Mouse (Mus musculus): ENCODE measurements around the gene Hoxb6.
A peak's percentile ranks its signal among the peaks of the same experiment; 100 is the strongest.

Gene Hoxb6

DNA sequence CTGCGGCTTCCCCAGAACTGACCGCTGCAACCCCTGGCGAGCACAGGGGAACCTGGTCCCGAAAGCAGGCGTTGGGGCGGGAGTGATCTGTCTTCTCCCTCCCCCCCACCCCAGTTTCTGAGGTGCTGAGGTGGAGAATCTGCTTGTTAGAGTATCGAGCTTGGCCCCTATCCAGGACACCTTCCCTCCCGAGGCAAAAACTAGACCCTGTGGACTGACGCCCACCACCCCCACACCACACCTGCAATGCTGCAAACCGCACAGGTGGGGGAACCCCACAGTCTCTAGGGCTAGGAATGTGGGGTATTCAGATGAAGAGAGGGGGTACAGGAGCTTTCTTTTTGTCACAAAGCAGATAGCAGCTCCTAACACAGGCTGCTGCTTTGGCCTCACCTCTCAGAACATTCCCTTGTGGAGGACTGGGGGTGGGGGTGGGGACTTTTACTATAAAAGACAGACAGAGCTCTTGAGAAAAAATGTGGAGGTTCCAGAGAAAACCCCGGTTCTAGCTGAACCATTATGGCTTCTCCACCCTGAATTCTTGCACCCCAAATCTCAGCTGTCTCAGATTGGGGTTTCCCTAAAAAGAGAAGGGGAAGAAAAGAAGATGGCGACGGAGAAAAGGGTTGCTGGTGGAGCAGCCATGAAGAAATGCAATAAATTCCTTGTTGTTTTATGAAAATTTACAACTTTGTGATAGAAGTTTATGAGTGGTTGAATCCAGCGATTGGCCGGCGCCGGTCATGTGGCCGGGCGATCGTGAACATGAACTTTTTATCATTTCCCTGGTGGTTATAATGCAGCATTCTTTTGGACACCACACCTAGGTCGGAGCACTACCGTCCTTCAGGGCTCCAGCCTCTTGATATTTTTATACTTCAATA, at the start of gene Hoxb6:
Gene Hoxb6, plus strand, starts transcription at position 796 of the 884 bp plus-strand sequence.
- DNase-seq: no peak

DNA sequence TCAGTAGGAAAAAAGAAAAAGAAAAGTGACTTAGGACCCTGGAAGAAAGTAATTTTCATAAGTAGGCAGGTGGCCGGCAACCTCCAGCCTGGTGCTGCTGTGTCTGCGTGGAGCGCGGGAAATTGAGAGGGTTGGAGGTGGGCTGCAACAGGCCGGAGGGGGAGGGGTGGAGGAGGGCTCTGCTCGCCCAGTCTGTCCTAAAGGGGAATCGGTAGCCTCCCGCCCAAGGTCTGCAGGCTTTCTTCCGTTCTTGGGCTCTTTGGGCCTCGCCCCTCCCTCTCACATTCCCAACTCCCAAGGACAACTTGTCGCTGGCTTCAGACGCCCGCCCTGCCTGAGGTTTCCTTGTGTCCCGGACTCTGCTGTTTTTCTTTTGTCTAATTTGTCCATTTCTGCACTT, 41.4 kb upstream of the Hoxb6 start:
- DNase-seq: no peak

DNA sequence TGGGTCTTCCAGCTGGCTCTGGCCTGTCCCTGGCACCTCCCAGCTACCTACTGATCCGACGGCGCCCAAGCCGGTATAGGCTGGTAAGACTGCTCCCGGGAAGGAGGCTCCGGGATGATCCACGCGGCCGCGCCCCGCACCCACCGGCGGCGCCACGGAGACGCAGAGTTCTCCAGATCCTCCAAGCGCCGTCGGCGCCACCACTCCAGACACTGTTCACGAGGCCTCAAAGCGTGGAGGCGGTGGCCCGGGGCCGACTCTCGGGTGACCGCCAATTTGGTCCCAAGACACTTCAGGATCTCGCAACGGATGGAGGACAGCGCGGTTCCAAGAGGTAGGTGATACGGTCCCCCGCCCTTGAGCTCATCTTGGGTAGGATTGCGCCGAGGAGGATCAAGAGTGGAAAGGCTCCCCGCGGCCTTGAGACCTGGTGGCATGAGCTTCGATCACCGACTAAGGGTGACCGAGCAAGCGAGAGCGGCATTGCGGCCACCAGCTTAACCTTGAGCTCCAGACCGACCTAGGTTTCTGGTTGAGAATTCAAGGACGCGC, 40.7 kb upstream of the Hoxb6 start:
- DNase-seq: no peak

DNA sequence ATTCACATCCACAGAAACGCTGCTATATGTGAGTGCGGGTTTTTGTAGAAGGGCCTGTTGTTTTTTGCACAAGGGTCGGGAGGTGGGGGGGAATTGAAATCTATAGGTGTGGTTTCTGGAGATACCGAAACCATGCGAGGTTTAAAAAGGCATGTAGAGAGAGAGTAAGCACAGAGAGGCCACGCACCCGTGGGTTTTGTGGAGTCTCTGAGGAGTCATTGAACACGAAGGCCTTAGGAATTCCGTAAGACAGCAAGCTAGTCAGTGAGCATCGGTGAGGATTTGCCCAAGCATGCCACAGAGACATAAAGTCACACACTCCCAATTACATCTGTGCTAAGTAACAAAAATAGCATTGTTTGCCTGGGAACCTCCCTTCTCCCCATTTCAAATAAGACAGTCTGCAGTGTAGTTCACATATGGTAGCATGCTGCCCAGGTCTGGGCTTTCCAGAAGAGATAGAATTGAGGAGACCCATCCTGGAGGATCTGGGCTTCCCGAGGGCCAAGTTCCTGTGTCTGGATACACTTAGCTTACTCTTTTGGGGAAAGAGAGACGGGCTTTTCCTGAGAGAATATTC, 39.6 kb upstream of the Hoxb6 start:
- no peak for DNase-seq

DNA sequence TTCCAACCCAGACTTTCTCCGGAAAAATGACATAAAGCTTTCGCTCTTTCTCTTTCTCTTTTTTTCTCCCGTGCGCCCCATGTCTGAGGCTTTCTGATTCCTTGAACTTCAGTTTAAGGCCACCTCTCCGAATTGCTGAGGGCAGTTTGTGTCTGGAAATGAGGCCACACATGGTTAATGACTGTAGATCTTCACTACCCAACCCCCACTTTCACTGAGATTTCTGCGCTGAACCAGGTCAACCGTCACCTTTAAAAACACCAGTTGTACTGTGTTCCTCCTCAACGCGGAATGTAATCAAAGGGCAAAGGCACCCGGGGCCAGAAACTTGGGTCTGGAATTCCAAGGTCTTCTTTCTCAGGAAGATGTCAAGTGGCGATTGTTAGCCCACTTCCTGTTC, 38.1 kb upstream of the Hoxb6 start:
- no peak for DNase-seq

DNA sequence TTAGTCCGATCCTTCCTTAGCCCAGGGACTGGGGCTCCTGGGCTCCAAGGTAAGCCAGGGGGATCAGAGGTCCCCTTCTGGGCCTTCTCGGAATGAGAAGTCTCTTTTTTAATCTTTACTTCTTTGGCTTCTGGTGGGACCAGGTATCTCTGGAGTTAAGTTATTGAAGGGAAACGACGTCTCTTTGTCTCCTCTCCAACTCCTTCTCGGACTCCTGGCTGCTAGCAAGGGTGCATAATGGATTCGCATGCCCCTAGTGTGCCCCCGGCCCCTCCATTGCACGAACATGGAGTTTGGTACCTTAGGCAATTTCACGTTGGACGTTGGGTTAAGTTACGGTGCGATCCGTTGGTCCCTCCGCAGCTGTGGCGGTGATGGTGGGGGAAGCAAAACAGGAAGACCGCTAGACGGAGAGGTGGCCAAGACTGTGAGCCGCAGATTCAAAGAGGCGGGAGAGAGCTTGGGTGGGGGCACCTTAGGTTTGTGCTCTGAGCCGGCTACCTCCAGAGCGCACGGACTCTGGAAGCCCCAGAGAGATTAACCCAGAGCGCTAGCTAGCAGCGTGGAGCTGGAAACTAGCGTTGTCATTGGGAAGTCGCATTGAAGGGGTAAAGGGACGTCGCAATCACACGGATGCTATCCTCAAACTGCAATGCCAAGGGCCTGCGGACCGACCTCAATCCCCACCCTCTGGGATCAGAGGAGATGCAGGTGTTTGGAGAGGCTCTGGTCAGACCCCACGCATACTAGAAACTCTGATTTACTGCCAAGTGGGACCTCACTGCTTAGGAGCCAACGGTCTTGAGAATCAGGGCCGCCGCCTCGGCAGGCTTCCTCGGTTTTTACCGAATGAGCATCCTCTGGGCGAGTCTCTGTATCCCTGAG, 36.9 kb upstream of the Hoxb6 start:
- no peak for DNase-seq

DNA sequence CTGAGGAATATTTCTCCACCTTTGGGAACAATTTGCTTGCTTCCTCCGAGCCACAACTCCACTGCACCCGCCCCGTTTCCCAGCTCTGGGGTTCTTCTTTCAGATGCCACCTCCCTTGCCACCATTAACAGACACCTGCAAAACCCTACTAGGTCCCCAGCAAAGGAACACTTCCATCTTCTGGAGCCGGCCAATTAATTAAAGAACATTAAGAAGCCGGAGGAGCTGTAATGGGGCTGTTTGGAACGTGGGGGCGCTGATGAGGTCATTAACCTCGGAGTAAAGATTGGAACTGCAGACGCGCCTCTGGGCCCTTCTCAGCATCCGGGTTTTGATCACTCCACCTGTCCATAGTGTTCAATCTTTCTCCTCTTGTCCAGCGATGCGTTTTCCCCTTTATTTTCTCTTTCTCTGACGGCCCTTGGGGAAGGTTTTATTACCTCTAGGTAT, 36.3 kb upstream of the Hoxb6 start:
- DNase-seq: no peak

DNA sequence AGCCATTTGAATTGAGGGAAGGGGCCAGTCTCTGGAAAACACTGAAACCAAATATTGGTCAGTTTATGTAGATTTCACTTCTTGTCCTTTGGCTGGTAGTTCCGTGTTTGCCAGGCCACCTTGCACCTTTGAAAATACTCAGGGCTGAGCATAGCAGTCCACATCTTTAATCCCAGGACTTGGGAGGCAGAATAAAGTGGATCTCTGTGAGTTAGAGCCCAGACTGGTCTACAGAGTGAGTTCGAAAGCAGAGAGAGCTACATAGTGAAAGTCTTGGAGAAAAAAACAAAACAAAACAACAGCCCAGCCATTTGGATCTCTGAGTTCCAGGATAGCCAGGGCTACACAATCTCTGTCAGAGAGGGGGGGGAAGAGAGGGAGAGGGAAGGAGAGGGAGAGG, 35.1 kb upstream of the Hoxb6 start:
- no peak for DNase-seq

DNA sequence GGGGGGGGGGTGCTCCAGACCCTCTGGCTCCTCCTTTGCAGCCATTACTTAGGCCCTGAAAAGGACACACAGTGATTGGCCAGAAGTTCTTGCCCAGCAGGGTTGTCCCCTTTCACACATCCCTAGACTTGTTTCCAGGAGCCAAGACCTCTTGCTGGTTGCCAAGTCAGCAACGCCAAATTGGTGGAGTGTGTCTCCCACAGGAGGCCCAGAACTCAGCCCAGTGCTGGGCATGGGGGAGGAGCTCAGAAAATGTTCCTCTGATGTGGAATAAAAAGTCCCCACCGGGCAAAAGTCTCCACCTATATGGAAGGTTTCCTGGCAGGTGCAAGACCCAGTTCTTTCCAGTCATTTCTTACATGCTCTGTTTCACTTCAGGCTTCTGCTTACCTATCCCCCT, 33.2 kb upstream of the Hoxb6 start:
- DNase-seq: no peak

DNA sequence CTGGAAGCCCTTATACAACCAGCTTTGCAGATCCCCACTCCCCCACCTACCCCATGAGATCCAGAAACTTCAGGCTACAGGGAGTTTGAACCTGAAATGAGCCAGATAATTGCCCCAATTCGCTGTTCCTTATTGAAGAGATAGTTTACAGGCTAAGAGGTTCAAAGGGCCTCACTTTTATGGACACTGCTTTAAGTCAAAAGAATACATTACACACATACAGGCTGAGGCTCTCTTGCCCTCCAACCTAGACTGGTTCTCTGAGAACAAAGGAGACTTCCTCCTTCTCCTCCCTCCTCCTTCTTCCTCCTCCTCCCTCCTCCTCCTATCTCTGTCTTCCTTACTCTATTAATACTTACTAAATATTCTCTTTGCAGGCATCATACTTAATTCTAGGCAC, 32.8 kb upstream of the Hoxb6 start:
- DNase-seq: no peak

DNA sequence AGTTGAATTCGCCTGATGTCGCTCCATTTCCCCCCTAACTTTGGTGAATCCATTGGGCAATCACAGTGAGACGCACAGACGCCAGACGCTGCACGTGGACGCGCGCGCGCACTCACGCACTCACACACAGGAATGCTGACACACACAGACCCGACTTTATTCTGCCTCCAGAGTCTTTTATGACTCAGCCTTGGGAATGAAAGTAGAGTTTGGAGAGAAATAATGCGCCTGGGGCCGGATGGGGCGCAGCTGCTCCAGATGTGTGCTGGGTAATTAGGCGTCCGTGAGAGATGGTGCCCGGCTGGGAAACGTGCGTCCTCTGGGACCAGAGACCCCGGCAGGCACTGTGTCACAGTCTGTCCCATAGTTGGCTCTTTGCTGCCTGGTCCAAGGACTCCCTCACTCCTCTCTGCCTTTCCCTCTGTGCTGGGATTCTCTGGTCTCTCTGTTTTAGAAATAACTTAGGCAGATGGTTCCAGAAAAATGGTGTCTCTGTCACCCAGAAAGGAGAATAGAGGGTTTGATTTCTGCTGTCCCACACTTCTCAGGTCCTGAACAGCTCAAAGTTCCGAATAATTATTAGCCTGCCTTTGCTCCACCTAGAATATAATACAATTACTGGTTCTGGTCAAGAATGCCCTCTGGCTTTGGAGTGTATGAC, 31.8 kb upstream of the Hoxb6 start:
- DNase-seq: no peak

DNA sequence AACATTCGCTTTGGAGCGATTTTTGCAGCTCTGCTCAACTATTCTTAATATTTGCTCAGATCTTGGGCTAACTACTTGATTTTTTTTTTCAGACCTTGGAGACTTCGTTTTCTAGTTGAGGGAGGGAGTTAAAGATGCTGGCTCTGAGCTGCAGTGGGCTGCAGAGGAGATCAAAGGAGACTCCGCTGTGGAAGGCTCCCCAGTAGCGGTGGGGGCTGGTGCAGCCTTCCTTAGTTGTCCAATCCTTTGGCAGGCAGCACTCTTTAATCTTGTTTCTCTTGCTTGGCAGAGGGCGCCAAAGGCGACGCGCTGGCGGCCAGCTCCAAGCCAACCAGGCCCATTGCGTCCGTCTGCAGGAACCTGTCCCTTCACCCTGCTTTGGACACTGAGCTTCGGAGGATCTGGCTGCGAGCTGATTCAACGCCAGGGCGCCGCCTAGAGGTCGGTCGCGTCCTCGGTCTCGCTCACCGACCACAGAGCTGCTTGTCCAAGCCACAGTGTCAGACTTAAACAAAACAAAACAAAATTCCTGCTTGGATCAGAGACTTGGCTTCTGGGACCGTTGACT, 30.9 kb upstream of the Hoxb6 start:
- peak; percentile 90 for DNase-seq

DNA sequence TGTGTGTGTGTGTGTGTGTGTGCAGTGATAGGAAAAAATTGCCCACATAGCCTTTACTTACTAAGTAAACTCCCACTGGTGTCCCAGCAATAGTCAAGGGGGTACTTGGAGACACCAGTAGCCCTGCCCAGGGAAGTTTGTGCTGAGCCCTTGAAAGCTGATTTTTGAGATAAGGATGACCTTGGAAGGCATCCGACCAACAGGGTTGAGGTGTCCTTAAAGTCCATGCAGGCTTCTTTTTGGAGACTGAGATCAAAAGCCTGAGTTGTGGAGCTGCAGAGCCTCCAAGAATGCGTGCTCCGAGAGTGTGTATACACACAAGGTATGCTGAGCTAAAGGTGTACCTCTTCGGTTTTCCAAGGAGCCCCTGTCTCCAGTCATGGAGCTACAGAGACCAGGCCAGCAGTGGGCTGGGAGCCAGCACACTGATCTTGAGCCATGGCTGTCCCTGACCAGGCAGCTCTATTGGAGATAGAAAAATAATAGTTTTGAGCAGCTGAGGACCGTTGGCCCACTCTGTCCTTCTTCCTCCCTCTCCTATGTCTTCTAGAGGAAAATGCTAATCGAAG, 29.9 kb upstream of the Hoxb6 start:
- no peak for DNase-seq

DNA sequence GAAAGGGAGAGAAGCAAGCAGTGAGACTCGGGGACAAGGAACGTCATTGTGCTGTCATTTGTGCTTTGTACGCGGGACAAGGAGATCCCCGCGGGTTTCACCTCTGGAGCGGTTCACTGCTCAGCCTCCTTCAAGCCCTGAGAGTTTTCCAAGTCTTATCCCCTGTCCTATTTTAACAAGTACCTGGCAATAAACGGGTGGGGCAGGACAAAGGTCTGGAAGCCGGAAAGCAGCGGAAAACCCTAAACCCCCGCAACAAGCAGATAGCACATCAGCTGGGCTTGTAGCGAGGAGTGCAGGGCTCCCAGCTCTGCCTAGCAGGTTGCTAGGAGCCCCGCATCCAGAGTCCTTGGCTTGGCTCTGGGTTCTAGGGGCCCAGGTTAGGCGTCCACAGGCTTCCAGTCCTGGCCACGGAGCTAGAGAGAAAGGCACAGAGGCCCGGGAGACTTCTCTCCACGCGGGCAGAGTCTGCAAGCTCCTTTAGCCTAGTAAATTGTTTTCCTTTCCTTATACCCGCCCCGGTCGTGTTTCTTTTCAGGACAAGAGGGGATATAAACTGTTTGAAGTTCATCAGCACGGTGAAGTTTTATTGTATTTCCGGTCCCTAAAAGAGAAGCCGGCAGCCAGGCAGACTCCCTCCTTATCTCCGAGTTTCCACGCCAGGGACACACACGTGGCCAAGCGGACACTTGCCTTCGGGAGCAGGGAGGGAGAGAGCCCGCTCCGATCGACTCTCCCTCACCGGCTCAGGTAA, 28.5 kb upstream of the Hoxb6 start:
- no peak for DNase-seq

DNA sequence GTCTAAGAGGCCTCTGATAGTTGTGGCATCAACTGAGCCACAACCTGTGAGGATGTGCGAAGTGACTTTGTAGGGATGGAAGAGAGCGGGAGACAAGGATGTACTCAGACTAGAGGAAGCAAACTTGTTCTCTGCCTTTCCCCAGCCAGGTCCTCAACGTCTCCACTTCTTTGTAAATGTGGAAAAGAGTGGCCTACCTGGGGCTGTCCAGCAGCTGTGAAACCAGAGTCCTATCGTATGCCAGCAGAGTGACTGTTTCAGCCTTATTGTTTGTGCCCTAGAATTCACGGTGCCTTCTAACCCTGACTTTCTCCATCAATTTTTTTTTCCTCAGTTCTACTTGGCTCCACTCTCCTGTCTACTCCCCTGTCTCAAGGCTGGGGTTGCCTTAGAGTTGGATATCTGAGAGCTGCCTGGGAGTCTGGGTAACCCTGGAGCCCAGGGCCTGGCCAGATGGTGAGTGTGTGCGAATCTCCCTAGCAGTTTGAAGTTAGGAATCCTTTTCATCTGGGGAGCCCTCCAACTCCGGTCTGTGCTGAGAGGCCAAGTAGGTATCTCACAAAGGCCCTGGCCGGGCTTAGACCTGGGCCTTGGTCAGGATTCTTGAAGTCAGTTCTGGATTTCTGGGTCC, 27.8 kb upstream of the Hoxb6 start:
- DNase-seq: no peak

DNA sequence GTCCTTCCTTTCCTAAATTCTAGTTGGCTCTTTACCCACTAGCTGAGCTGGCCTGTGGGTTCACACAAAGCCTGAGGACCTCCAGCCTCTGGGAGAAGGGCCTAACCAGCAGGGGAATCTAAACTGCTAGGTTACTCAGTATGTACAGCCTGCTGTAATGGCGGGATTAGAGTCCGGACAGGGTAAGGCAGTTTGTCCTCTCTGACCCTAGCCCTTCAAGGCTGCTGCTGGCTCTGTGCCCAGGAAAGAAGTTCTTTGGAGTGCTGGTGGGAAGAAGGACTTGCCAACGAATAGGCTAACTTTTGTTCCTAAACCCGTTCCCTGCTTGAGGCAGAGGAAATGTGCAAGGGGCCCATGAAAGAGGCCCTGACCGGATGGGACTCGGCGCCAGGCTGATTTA, 26.3 kb upstream of the Hoxb6 start:
- DNase-seq: no peak

DNA sequence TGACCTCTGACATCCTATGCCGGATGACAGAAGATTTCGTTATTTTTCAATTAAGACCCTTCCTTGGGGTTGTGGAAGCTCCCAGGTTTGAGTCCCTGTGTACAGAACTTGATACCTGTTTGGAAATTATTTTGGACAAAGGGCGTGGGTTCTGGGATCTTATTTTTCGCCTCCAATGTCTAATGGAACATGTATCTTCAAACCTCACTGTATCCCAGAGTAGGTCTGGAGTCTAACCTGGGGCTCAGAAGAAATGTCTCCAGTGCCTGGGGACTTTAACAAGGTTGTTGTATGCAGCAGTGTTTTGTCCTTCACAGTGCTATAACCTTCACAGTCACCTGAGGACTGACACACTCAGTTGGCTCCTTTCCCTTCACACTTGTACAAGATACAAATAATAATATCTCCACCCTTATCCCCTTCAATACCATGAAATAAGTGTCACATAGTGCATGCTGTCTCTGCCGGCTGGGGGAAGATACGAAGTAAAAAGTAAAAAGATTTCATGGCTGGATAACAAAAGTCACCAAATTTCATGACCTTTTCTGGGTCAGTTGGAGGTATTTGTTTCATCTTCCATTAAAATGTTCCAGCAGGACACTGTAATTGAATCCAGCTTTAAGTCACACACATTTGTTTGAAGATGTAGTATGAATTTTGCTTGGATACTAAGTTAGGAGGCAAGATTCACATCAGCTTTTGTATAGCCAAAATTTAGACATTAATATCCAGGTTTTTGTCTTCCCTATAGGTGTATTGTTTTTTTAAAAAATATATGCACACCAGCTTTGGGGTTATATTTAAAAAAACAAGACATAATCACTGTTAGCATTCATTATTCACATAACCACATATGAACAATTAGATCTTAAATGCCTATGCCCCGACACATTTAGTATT, 25.0 kb upstream of the Hoxb6 start:
- DNase-seq: no peak

DNA sequence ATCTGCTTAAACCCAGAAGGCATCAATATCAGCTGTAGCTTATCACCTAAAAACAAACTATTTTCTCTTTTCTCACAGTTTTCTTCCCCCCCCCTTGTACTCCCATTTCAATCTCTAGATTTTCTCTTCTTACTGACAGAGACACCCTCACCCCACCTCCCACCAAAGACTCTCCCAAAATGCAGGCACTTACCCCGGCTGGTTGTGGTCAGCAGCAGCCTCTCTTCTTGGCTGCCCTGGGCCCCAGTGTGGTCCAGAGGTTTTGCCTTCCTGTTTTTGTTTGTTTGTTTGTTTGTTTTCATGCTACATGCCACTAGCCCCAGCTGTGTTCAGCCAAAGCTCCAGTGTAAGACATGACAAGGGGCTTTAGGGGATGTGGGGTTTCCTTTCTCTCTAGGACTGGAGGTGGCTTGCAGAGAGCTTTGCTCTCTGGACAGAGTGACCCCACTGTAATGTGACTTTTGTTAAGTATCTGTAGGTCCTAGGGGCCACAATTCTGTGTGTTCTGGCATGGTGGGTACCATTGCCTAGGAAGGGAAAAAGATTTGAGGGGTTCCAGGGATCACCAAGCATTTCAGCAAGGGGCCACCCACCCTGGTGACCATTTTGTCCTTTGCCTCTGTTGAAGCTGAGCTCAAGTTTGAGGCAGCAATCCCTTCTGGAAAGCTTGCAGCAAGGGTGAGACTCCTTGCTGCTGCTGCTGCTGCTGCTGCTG, 24.1 kb upstream of the Hoxb6 start:
- no peak for DNase-seq

DNA sequence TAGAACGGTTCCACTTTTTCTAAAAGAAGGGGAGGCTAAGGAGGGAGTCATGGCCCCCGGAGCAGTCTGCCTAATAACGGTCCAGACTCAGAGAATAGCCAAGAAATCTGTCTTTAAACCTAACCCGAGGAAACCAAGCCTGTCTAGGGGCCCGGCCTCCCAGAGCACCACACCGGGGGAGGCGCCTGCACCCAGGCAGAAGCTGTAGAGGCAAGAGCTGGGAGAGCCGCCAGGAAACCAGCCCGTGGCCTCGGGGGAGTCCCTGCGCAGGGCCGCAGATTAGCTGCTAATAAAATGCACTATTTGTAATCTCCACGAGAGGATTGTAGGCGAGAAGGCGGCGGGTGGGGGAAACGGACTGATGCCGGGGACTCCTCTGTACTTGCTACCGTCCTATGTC, 22.4 kb upstream of the Hoxb6 start:
- peak; percentile 90 for DNase-seq
